Mouse (Mus musculus): ENCODE data around the gene Higd1a. TPM values are rescaled to one million over a fixed set of nuclear protein-coding genes. Genes with fewer than 3 reads are reported as not detected.

Gene Higd1a
- polyA plus RNA-seq, 1 experiment from 2014 or later: 214 TPM

GRCm38 (mm10) chr9:121838008-121838407 lies 20.2 kb downstream of the Higd1a start:
- Histone ChIP-seq H3K4me2 (no peak overlapping the region), H3K27ac (ENCODE audit: low read depth, low read length) (no peak overlapping the region), H3K4me1 (replicated peaks; ENCODE audit: control insufficient read depth, insufficient read depth, low read length) (peaks cover 3% of the 10 kb centered on the region; the same call in 1 of the 2 replicates), H3K9me3 (ENCODE audit: control insufficient read depth, low read length) (no peaks in the 10 kb centered on the region), H3K36me3 (ENCODE audit: control insufficient read depth, insufficient read depth, low read length) (no peaks in the 10 kb centered on the region), H3K9ac (ENCODE audit: low read depth, low read length) (no peak overlapping the region), H3K27me3 (replicated peaks; ENCODE audit: control insufficient read depth, insufficient read depth, low read length) (peaks cover 8% of the 10 kb centered on the region; the same call in 1 of the 2 replicates), H3K4me3 (ENCODE audit: low read depth, low read length) (no peak overlapping the region)
- ATAC-seq (replicated peaks; ENCODE audit: low FRiP score) (no peak), DNase-seq (ENCODE audit: low spot score) (no peak)
- WGBS: 85% methylated on average over 6 of the region's 6 CpGs

- WGBS: 75% methylated on average over 11 of the region's 11 CpGs
- H3K27me3 ChIP-seq (replicated peaks; ENCODE audit: control insufficient read depth, insufficient read depth, low read length): peaks cover 5% of the 10 kb centered on the region; the same call in 1 of the 2 replicates
- ATAC-seq (replicated peaks; ENCODE audit: low FRiP score) (no peak), DNase-seq (ENCODE audit: low spot score) (no peak)
- no peaks in the 10 kb centered on the region for H3K36me3 ChIP-seq (ENCODE audit: control insufficient read depth, insufficient read depth, low read length)
- no peak overlapping the region for H3K27ac ChIP-seq (ENCODE audit: low read depth, low read length)
- H3K9ac ChIP-seq (ENCODE audit: low read depth, low read length): no peak overlapping the region
- H3K4me2 ChIP-seq: no peak overlapping the region
- H3K9me3 ChIP-seq (ENCODE audit: control insufficient read depth, low read length): no peaks in the 10 kb centered on the region
- H3K4me3 ChIP-seq (ENCODE audit: low read depth, low read length): no peak overlapping the region
- peaks cover 2% of the 10 kb centered on the region; the same call in 1 of the 2 replicates for H3K4me1 ChIP-seq (replicated peaks; ENCODE audit: control insufficient read depth, insufficient read depth, low read length)
Observed at GRCm38 (mm10) chr9:121833825-121834224, 24.3 kb downstream of the Higd1a start.

- Histone ChIP-seq H3K4me2 (no peak overlapping the region), H3K27me3 (replicated peaks; ENCODE audit: control insufficient read depth, insufficient read depth, low read length) (no peaks in the 10 kb centered on the region), H3K4me3 (ENCODE audit: low read depth, low read length) (no peak overlapping the region), H3K4me1 (replicated peaks; ENCODE audit: control insufficient read depth, insufficient read depth, low read length) (no peaks in the 10 kb centered on the region), H3K9ac (ENCODE audit: low read depth, low read length) (no peak overlapping the region), H3K27ac (ENCODE audit: low read depth, low read length) (no peak overlapping the region), H3K9me3 (ENCODE audit: control insufficient read depth, low read length) (no peaks in the 10 kb centered on the region), H3K36me3 (ENCODE audit: control insufficient read depth, insufficient read depth, low read length) (no peaks in the 10 kb centered on the region)
- DNase-seq (ENCODE audit: low spot score) (peak; percentile 54), ATAC-seq (replicated peaks; ENCODE audit: low FRiP score) (no peak)
- WGBS: 27% methylated on average over 6 of the region's 6 CpGs
Observed at GRCm38 (mm10) chr9:121830956-121831293, 27.2 kb downstream of the Higd1a start.

GRCm38 (mm10) chr9:121830243-121830955 lies 27.8 kb downstream of the Higd1a start:
- Histone ChIP-seq H3K9ac (ENCODE audit: low read depth, low read length) (no peak overlapping the region), H3K9me3 (ENCODE audit: control insufficient read depth, low read length) (no peaks in the 10 kb centered on the region), H3K4me2 (no peak overlapping the region), H3K4me3 (ENCODE audit: low read depth, low read length) (no peak overlapping the region), H3K4me1 (replicated peaks; ENCODE audit: control insufficient read depth, insufficient read depth, low read length) (no peaks in the 10 kb centered on the region), H3K27ac (ENCODE audit: low read depth, low read length) (no peak overlapping the region), H3K36me3 (ENCODE audit: control insufficient read depth, insufficient read depth, low read length) (no peaks in the 10 kb centered on the region), H3K27me3 (replicated peaks; ENCODE audit: control insufficient read depth, insufficient read depth, low read length) (no peaks in the 10 kb centered on the region)
- WGBS: 71% methylated on average over 6 of the region's 6 CpGs
- DNase-seq (ENCODE audit: low spot score): no peak
- ATAC-seq (replicated peaks; ENCODE audit: low FRiP score): no peak; the same call in 1 of the 2 replicates

- Histone ChIP-seq H3K4me1 (replicated peaks; ENCODE audit: control insufficient read depth, insufficient read depth, low read length) (no peaks in the 10 kb centered on the region), H3K4me3 (ENCODE audit: low read depth, low read length) (no peak overlapping the region), H3K27ac (ENCODE audit: low read depth, low read length) (no peak overlapping the region), H3K9me3 (ENCODE audit: control insufficient read depth, low read length) (no peaks in the 10 kb centered on the region), H3K27me3 (replicated peaks; ENCODE audit: control insufficient read depth, insufficient read depth, low read length) (no peaks in the 10 kb centered on the region), H3K9ac (ENCODE audit: low read depth, low read length) (no peak overlapping the region), H3K4me2 (no peak overlapping the region), H3K36me3 (ENCODE audit: control insufficient read depth, insufficient read depth, low read length) (no peaks in the 10 kb centered on the region)
- ATAC-seq (replicated peaks; ENCODE audit: low FRiP score): no peak
- DNase-seq (ENCODE audit: low spot score): no peak
- 56% methylated on average over 7 of the region's 7 CpGs for WGBS
Observed at GRCm38 (mm10) chr9:121829270-121829992, 28.7 kb downstream of the Higd1a start.

- ATAC-seq (replicated peaks; ENCODE audit: low FRiP score) (no peak), DNase-seq (ENCODE audit: low spot score) (no peak)
- no peak overlapping the region for H3K9ac ChIP-seq (ENCODE audit: low read depth, low read length)
- H3K4me1 ChIP-seq (replicated peaks; ENCODE audit: control insufficient read depth, insufficient read depth, low read length): no peaks in the 10 kb centered on the region
- no peak overlapping the region for H3K4me3 ChIP-seq (ENCODE audit: low read depth, low read length)
- H3K9me3 ChIP-seq (ENCODE audit: control insufficient read depth, low read length): no peaks in the 10 kb centered on the region
- no peaks in the 10 kb centered on the region for H3K27me3 ChIP-seq (replicated peaks; ENCODE audit: control insufficient read depth, insufficient read depth, low read length)
- H3K36me3 ChIP-seq (ENCODE audit: control insufficient read depth, insufficient read depth, low read length): no peaks in the 10 kb centered on the region
- no peak overlapping the region for H3K4me2 ChIP-seq
- no peak overlapping the region for H3K27ac ChIP-seq (ENCODE audit: low read depth, low read length)
- WGBS: 59% methylated on average over 6 of the region's 6 CpGs
Observed at GRCm38 (mm10) chr9:121828314-121828713, 29.8 kb downstream of the Higd1a start.

GRCm38 (mm10) chr9:121826356-121826755 lies 31.8 kb downstream of the Higd1a start:
- Histone ChIP-seq H3K4me3 (ENCODE audit: low read depth, low read length) (no peak overlapping the region), H3K4me2 (no peak overlapping the region), H3K27ac (ENCODE audit: low read depth, low read length) (no peak overlapping the region), H3K27me3 (replicated peaks; ENCODE audit: control insufficient read depth, insufficient read depth, low read length) (no peaks in the 10 kb centered on the region), H3K9me3 (ENCODE audit: control insufficient read depth, low read length) (no peaks in the 10 kb centered on the region), H3K4me1 (replicated peaks; ENCODE audit: control insufficient read depth, insufficient read depth, low read length) (no peaks in the 10 kb centered on the region), H3K36me3 (ENCODE audit: control insufficient read depth, insufficient read depth, low read length) (no peaks in the 10 kb centered on the region), H3K9ac (ENCODE audit: low read depth, low read length) (no peak overlapping the region)
- 85% methylated on average over 3 of the region's 3 CpGs for WGBS
- DNase-seq (ENCODE audit: low spot score): no peak
- no peak for ATAC-seq (replicated peaks; ENCODE audit: low FRiP score)

- Histone ChIP-seq H3K4me2 (no peak overlapping the region), H3K4me1 (replicated peaks; ENCODE audit: control insufficient read depth, insufficient read depth, low read length) (no peaks in the 10 kb centered on the region), H3K27me3 (replicated peaks; ENCODE audit: control insufficient read depth, insufficient read depth, low read length) (no peaks in the 10 kb centered on the region), H3K4me3 (ENCODE audit: low read depth, low read length) (no peak overlapping the region), H3K36me3 (ENCODE audit: control insufficient read depth, insufficient read depth, low read length) (no peaks in the 10 kb centered on the region), H3K9ac (ENCODE audit: low read depth, low read length) (no peak overlapping the region), H3K9me3 (ENCODE audit: control insufficient read depth, low read length) (no peaks in the 10 kb centered on the region), H3K27ac (ENCODE audit: low read depth, low read length) (no peak overlapping the region)
- no peak for DNase-seq (ENCODE audit: low spot score)
- no peak for ATAC-seq (replicated peaks; ENCODE audit: low FRiP score)
- 76% methylated on average over 7 of the region's 7 CpGs for WGBS
Observed at GRCm38 (mm10) chr9:121823991-121824390, 34.2 kb downstream of the Higd1a start.

GRCm38 (mm10) chr9:121823051-121823450 lies 35.1 kb downstream of the Higd1a start:
- 79% methylated on average over 1 of the region's 1 CpGs for WGBS
- Histone ChIP-seq H3K27me3 (replicated peaks; ENCODE audit: control insufficient read depth, insufficient read depth, low read length) (no peaks in the 10 kb centered on the region), H3K36me3 (ENCODE audit: control insufficient read depth, insufficient read depth, low read length) (no peaks in the 10 kb centered on the region), H3K9ac (ENCODE audit: low read depth, low read length) (no peak overlapping the region), H3K4me3 (ENCODE audit: low read depth, low read length) (no peak overlapping the region), H3K27ac (ENCODE audit: low read depth, low read length) (no peak overlapping the region), H3K4me1 (replicated peaks; ENCODE audit: control insufficient read depth, insufficient read depth, low read length) (no peaks in the 10 kb centered on the region), H3K4me2 (no peak overlapping the region), H3K9me3 (ENCODE audit: control insufficient read depth, low read length) (no peaks in the 10 kb centered on the region)
- DNase-seq (ENCODE audit: low spot score): no peak
- no peak for ATAC-seq (replicated peaks; ENCODE audit: low FRiP score)
